Mouse (Mus musculus) MEL (cell line): ENCODE data around the gene Taf5. TPM values are rescaled to one million over a fixed set of nuclear protein-coding genes. Genes with fewer than 3 reads are reported as not detected.
A peak's percentile ranks its signal among the peaks of the same experiment; 100 is the strongest.

Source experiments
- DNase-seq: peaks from one replicate; pipeline ENCODE4 v3.0.0; 2011; ENCODE audit warnings: low read depth, low spot score
- H3K27ac ChIP-seq: 2 replicates; pipeline ENCODE4 v1.5.1; 2012; ENCODE audit warnings: low read depth, mild to moderate bottlenecking, control low read depth, low read length, moderate library complexity; ENCODE audit not compliant: control insufficient read depth
- H3K27me3 ChIP-seq, 2 experiments: fragments of 150-350 bp in 1 of 2; sonication (generic) in 1 of 2; 2 replicates each; pipeline ENCODE4 v1.6.1; 2012; ENCODE audit warnings: low read length in 2 of 2, mild to moderate bottlenecking in 2 of 2, improper control_type of control experiment in 1 of 2, moderate library complexity in 1 of 2; ENCODE audit not compliant: insufficient read depth in 2 of 2, control insufficient read depth in 1 of 2
- H3K36me3 ChIP-seq, 2 experiments: 2 replicates each; pipeline ENCODE4 v1.6.1; 2012 to 2014; ENCODE audit warnings: low read length in 2 of 2, improper control_type of control experiment in 1 of 2, inconsistent platforms in 1 of 2, mild to moderate bottlenecking in 1 of 2; ENCODE audit not compliant: insufficient read depth in 2 of 2, control insufficient read depth in 1 of 2
- H3K4me1 ChIP-seq, 2 experiments: fragments of 150-350 bp in 1 of 2; sonication (generic) in 1 of 2; 2 replicates each; pipeline ENCODE4 v1.6.1; 2012; ENCODE audit warnings: low read length in 2 of 2, improper control_type of control experiment in 1 of 2, mild to moderate bottlenecking in 1 of 2; ENCODE audit not compliant: insufficient read depth in 2 of 2, control insufficient read depth in 1 of 2
- H3K4me3 ChIP-seq, 2 experiments: fragments of 150-350 bp in 1 of 2; sonication (generic) in 1 of 2; 2 replicates each; pipeline ENCODE4 v1.5.1; 2012; ENCODE audit warnings: low read depth in 2 of 2, low read length in 2 of 2, mild to moderate bottlenecking in 2 of 2, moderate library complexity in 2 of 2, control low read depth in 1 of 2, improper control_type of control experiment in 1 of 2; ENCODE audit not compliant: control insufficient read depth in 1 of 2, insufficient read depth in 1 of 2
- H3K79me2 ChIP-seq: 2 replicates; pipeline ENCODE4 v1.6.1; 2012; ENCODE audit warnings: mild to moderate bottlenecking, low read length, moderate library complexity; ENCODE audit not compliant: control insufficient read depth, poor library complexity, insufficient read depth
- H3K9ac ChIP-seq: 2 replicates; pipeline ENCODE4 v1.6.1; 2012; ENCODE audit warnings: low read depth, mild to moderate bottlenecking, control low read depth, low read length, moderate library complexity; ENCODE audit not compliant: control insufficient read depth, poor library complexity, severe bottlenecking
- H3K9me3 ChIP-seq: fragments of 150-350 bp; sonication (generic); replicated peaks from 2 replicates; pipeline ENCODE4 v1.6.1; 2012; ENCODE audit warnings: mild to moderate bottlenecking, low read length, improper control_type of control experiment, moderate library complexity; ENCODE audit not compliant: insufficient read depth
- BHLHE40 ChIP-seq: IDR thresholded peaks from 2 replicates; pipeline ENCODE4 v1.6.1; 2012; ENCODE audit warnings: low read depth, mild to moderate bottlenecking, inconsistent platforms, low read length, improper control_type of control experiment, borderline replicate concordance
- CHD1 ChIP-seq: IDR thresholded peaks from 2 replicates; pipeline ENCODE4 v1.6.1; 2012; ENCODE audit warnings: low read depth, mild to moderate bottlenecking, inconsistent platforms, low read length, improper control_type of control experiment
- CTCF ChIP-seq, 3 experiments: IDR thresholded peaks in 2 of 3; conservative IDR thresholded peaks in 1 of 3; 2 replicates each; pipeline ENCODE4 v1.5.1; 2011 to 2012; ENCODE audit warnings: low read length in 3 of 3, low read depth in 2 of 3, mild to moderate bottlenecking in 2 of 3, improper control_type of control experiment in 1 of 3, inconsistent platforms in 1 of 3, mixed read lengths in 1 of 3, moderate library complexity in 1 of 3; ENCODE audit not compliant: control insufficient read depth in 1 of 3, insufficient read depth in 1 of 3, poor library complexity in 1 of 3, severe bottlenecking in 1 of 3
- ELF1 ChIP-seq: IDR thresholded peaks from 2 replicates; pipeline ENCODE4 v1.6.1; 2014; ENCODE audit warnings: low read depth, mild to moderate bottlenecking, inconsistent platforms, low read length, improper control_type of control experiment, moderate library complexity
- EP300 ChIP-seq, 2 experiments: IDR thresholded peaks; 2 replicates each; pipeline ENCODE4 v1.6.1; 2011; ENCODE audit warnings: improper control_type of control experiment in 2 of 2, low read length in 2 of 2, low read depth in 1 of 2, mild to moderate bottlenecking in 1 of 2
- ETS1 ChIP-seq: IDR thresholded peaks from 2 replicates; pipeline ENCODE4 v1.6.1; 2012; ENCODE audit warnings: low read depth, mild to moderate bottlenecking, inconsistent platforms, low read length, improper control_type of control experiment, moderate library complexity
- GABPA ChIP-seq: IDR thresholded peaks from 2 replicates; pipeline ENCODE4 v1.6.1; 2012; ENCODE audit warnings: low read depth, mild to moderate bottlenecking, inconsistent platforms, low read length, improper control_type of control experiment, moderate library complexity
- HCFC1 ChIP-seq: IDR thresholded peaks from 2 replicates; pipeline ENCODE4 v1.6.1; 2012; ENCODE audit warnings: low read depth, mild to moderate bottlenecking, inconsistent platforms, low read length, improper control_type of control experiment, moderate library complexity
- KAT2A ChIP-seq: conservative IDR thresholded peaks from 2 replicates; pipeline ENCODE4 v1.6.1; 2012; ENCODE audit warnings: low read depth, low read length, improper control_type of control experiment, inconsistent platforms
- MAFK ChIP-seq: IDR thresholded peaks from 2 replicates; pipeline ENCODE4 v1.6.1; 2011; ENCODE audit warnings: low read depth, mild to moderate bottlenecking, low read length, improper control_type of control experiment, borderline replicate concordance
- MAX ChIP-seq: IDR thresholded peaks from 2 replicates; pipeline ENCODE4 v1.6.1; 2011; ENCODE audit warnings: low read length, improper control_type of control experiment
- MAZ ChIP-seq: IDR thresholded peaks from 2 replicates; pipeline ENCODE4 v1.6.1; 2012; ENCODE audit warnings: low read depth, mild to moderate bottlenecking, inconsistent platforms, low read length, improper control_type of control experiment
- MEF2A ChIP-seq: IDR thresholded peaks from 2 replicates; pipeline ENCODE4 v1.6.1; 2014; ENCODE audit warnings: low read depth, mild to moderate bottlenecking, inconsistent platforms, low read length, improper control_type of control experiment; ENCODE audit not compliant: poor library complexity, insufficient replicate concordance, severe bottlenecking; ENCODE audit errors: extremely low read depth
- MXI1 ChIP-seq: IDR thresholded peaks from 2 replicates; pipeline ENCODE4 v1.6.1; 2011; ENCODE audit warnings: mild to moderate bottlenecking, low read depth, low read length, improper control_type of control experiment
- MYB ChIP-seq: IDR thresholded peaks from 2 replicates; pipeline ENCODE4 v1.6.1; 2011; ENCODE audit warnings: mild to moderate bottlenecking, low read depth, low read length, improper control_type of control experiment
- MYC ChIP-seq: IDR thresholded peaks from 2 replicates; pipeline ENCODE4 v1.6.1; 2011; ENCODE audit warnings: low read depth, mild to moderate bottlenecking, low read length, improper control_type of control experiment, moderate library complexity
- NELFE ChIP-seq: IDR thresholded peaks from 2 replicates; pipeline ENCODE4 v1.6.1; 2011; ENCODE audit warnings: low read depth, low read length, improper control_type of control experiment
- NRF1 ChIP-seq: IDR thresholded peaks from 2 replicates; pipeline ENCODE4 v1.6.1; 2014; ENCODE audit warnings: low read depth, mild to moderate bottlenecking, inconsistent platforms, low read length, improper control_type of control experiment, moderate library complexity; ENCODE audit not compliant: poor library complexity, insufficient read depth, severe bottlenecking
- POLR2A ChIP-seq, 2 experiments: IDR thresholded peaks; 2 replicates each; pipeline ENCODE4 v1.6.1; 2011 to 2012; ENCODE audit warnings: low read length in 2 of 2, mild to moderate bottlenecking in 2 of 2, control low read depth in 1 of 2, improper control_type of control experiment in 1 of 2, low read depth in 1 of 2, moderate library complexity in 1 of 2; ENCODE audit not compliant: control insufficient read depth in 1 of 2, insufficient read depth in 1 of 2, poor library complexity in 1 of 2
- POLR2AphosphoS5 ChIP-seq: IDR thresholded peaks from 2 replicates; pipeline ENCODE4 v1.6.1; 2012; ENCODE audit warnings: low read depth, borderline replicate concordance, mild to moderate bottlenecking, inconsistent platforms, low read length, moderate library complexity, mixed read lengths
- RCOR1 ChIP-seq: IDR thresholded peaks from 2 replicates; pipeline ENCODE4 v1.6.1; 2012; ENCODE audit warnings: low read depth, mild to moderate bottlenecking, inconsistent platforms, low read length, improper control_type of control experiment
- SIN3A ChIP-seq: IDR thresholded peaks from 2 replicates; pipeline ENCODE4 v1.6.1; 2012; ENCODE audit warnings: low read length, improper control_type of control experiment, inconsistent platforms
- SMC3 ChIP-seq: IDR thresholded peaks from 2 replicates; pipeline ENCODE4 v1.6.1; 2011; ENCODE audit warnings: low read depth, low read length, improper control_type of control experiment
- TAL1 ChIP-seq: IDR thresholded peaks from 2 replicates; pipeline ENCODE4 v1.6.1; 2012; ENCODE audit warnings: mild to moderate bottlenecking, inconsistent platforms, low read length, moderate library complexity, mixed read lengths
- TBP ChIP-seq: IDR thresholded peaks from 2 replicates; pipeline ENCODE4 v1.8.0; 2011; ENCODE audit warnings: low read depth, low read length, improper control_type of control experiment
- TCF12 ChIP-seq: IDR thresholded peaks from 2 replicates; pipeline ENCODE4 v1.6.1; 2014; ENCODE audit warnings: low read depth, mild to moderate bottlenecking, inconsistent platforms, low read length, improper control_type of control experiment, moderate library complexity
- UBTF ChIP-seq: IDR thresholded peaks from 2 replicates; pipeline ENCODE4 v1.6.1; 2012; ENCODE audit warnings: low read depth, mild to moderate bottlenecking, inconsistent platforms, low read length, improper control_type of control experiment, moderate library complexity, borderline replicate concordance; ENCODE audit not compliant: insufficient read depth
- USF1 ChIP-seq: IDR thresholded peaks from 2 replicates; pipeline ENCODE4 v1.6.1; 2014; ENCODE audit warnings: low read depth, mild to moderate bottlenecking, inconsistent platforms, low read length, improper control_type of control experiment, moderate library complexity
- USF2 ChIP-seq, 2 experiments: IDR thresholded peaks; 2 replicates each; pipeline ENCODE4 v1.6.1; 2011 to 2012; ENCODE audit warnings: improper control_type of control experiment in 2 of 2, low read length in 2 of 2, borderline replicate concordance in 1 of 2, inconsistent platforms in 1 of 2, low read depth in 1 of 2, mild to moderate bottlenecking in 1 of 2; ENCODE audit not compliant: insufficient read depth in 1 of 2
- ZKSCAN1 ChIP-seq: IDR thresholded peaks from 2 replicates; pipeline ENCODE4 v1.6.1; 2012; ENCODE audit warnings: low read depth, mild to moderate bottlenecking, inconsistent platforms, low read length, improper control_type of control experiment, moderate library complexity
- ZMIZ1 ChIP-seq: IDR thresholded peaks from 2 replicates; pipeline ENCODE4 v1.6.1; 2012; ENCODE audit warnings: low read depth, mild to moderate bottlenecking, inconsistent platforms, low read length, improper control_type of control experiment, moderate library complexity
- ZNF384 ChIP-seq: IDR thresholded peaks from 2 replicates; pipeline ENCODE4 v1.6.1; 2012; ENCODE audit warnings: low read depth, mild to moderate bottlenecking, inconsistent platforms, low read length, improper control_type of control experiment
- polyA plus RNA-seq, 2 experiments: library from polyadenylated mRNA; stranded (reverse) in 1 of 2; unstranded in 1 of 2; fragments of >175 nt in 1 of 2; fragments of >200 nt in 1 of 2; gene quantifications; 2 replicates each; pipeline versions ENCODE4 v1.2.1 to v1.2.4; 2012; ENCODE audit warnings: low replicate concordance in 2 of 2, low read depth in 1 of 2; ENCODE audit not compliant: insufficient read length in 2 of 2, insufficient read depth in 1 of 2, missing spikeins in 1 of 2
- total RNA-seq: library from RNA; depleted of rRNA; stranded (reverse); fragments of 300-350 nt; gene quantifications from 2 replicates; pipeline ENCODE4 v1.2.3, GENCODE M21; 2012

Taf5 gene
- total and polyA plus RNA-seq, 3 experiments = 22.8 to 74.3 (median 25.1) TPM

DNA sequence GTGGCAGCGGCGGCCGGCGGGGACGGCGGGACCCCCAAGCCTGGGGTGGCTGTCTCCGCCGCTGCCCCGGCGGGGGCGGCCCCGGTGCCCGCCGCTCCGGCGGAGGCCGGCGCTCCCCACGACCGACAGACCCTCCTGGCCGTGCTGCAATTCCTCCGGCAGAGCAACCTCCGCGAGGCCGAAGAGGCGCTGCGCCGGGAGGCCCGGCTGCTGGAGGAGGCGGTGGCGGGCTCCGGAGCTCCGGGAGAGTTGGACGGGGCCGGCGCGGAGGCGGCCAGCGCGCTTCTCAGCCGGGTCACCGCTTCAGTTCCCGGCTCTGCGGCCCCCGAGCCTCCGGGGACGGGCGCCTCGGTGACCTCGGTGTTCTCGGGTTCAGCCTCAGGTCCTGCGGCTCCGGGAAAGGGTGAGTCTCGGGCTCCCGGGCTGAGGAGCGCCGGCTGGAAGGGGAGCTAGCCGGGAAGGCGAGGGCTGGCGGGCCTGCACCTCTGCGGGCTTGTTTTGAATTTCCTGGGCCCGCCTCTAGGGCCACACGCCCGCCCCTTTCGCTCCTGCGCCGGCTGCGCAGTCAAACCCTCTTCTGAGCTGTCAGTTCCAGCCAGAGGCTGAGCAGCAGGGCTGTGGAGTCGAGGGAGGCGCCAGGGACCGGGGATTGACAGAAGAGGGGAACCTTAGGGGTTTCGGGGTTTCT is 522 bp downstream of the Taf5 start:
- H3K27me3 ChIP-seq = no peaks in the 10 kb centered on the region
- peak overlapping the region; percentile 92 for H3K9ac ChIP-seq
- H3K27ac ChIP-seq = peak overlapping the region; percentile 68
- H3K9me3 ChIP-seq = no peaks in the 10 kb centered on the region
- TF ChIP-seq MAFK = no peak
- TF ChIP-seq USF2 (IDR thresholded peaks at IDR 0.05; ENCODE audit: borderline replicate concordance in 1 of 2, insufficient read depth in 1 of 2, low read depth in 1 of 2, low read length in 2 of 2) = no peak
- no peak for TF ChIP-seq GABPA
- peak; percentile 94 for TF ChIP-seq MXI1
- TF ChIP-seq RCOR1 = no peak
- TF ChIP-seq MAX = no peak
- no peak for TF ChIP-seq ZKSCAN1
- TF ChIP-seq MAZ = no peak
- TF ChIP-seq SMC3 = no peak; the same call in 1 of the 2 replicates
- TF ChIP-seq UBTF = peak; percentile 98
- TF ChIP-seq HCFC1 = peak; percentile 75
- no peak for TF ChIP-seq EP300 (IDR thresholded peaks at IDR 0.05; ENCODE audit: low read depth in 1 of 2, low read length in 2 of 2)
- TF ChIP-seq ETS1 = no peak
- TF ChIP-seq MYC = peak; percentile 21; the same call in 1 of the 2 replicates
- peak; percentile 84 for TF ChIP-seq ZMIZ1
- 0 out of 2 replicates have a peak, but pooled peaks have one; percentile 40 for TF ChIP-seq ELF1
- TF ChIP-seq NRF1 = peak; percentile 79
- peak; percentile 95; the same call in 1 of the 2 replicates for TF ChIP-seq CHD1
- TF ChIP-seq TCF12 = peak; percentile 60
- no peak for TF ChIP-seq MEF2A
- no peak for TF ChIP-seq BHLHE40
- peak; percentile 95 for TF ChIP-seq SIN3A
- 0 out of 2 replicates have a peak, but pooled peaks have one; percentile 14 for TF ChIP-seq USF1
- TF ChIP-seq ZNF384 = no peak
- no peak for TF ChIP-seq CTCF (IDR thresholded peaks at IDR 0.05 in 2 of 3, conservative IDR thresholded peaks at IDR 0.05 in 1 of 3; ENCODE audit: control insufficient read depth in 1 of 3, insufficient read depth in 1 of 3, low read depth in 2 of 3, low read length in 3 of 3, poor library complexity in 1 of 3, severe bottlenecking in 1 of 3)
- peak in 1 of 2 experiments; percentile 44; a peak in 2 of 4 replicates for TF ChIP-seq POLR2A (IDR thresholded peaks at IDR 0.05; ENCODE audit: control insufficient read depth in 1 of 2, insufficient read depth in 1 of 2, low read depth in 1 of 2, low read length in 2 of 2, poor library complexity in 1 of 2)
- no peak for TF ChIP-seq POLR2AphosphoS5
- peak; percentile 85 for TF ChIP-seq TBP
- TF ChIP-seq MYB = no peak
- peak; percentile 57 for TF ChIP-seq NELFE
- TF ChIP-seq TAL1 = no peak
- no peak for TF ChIP-seq KAT2A
- H3K79me2 ChIP-seq = peaks cover 25% of the 10 kb centered on the region
- H3K4me3 ChIP-seq = peak overlapping the region; percentile 79 to 91
- DNase-seq = peak; percentile 96
- peaks cover 14 to 24% of the 10 kb centered on the region in 2 experiments for H3K36me3 ChIP-seq
- H3K4me1 ChIP-seq = peaks cover 5 to 16% of the 10 kb centered on the region in 2 experiments
